Mouse (Mus musculus) E14TG2a.4 (cell line): ENCODE measurements around the gene Sf3b3.

Source experiments
- CTCF ChIP-seq: conservative IDR thresholded peaks from 2 replicates; pipeline ENCODE4 v1.5.1; 2014; ENCODE audit warnings: low read length
- NANOG ChIP-seq: IDR thresholded peaks from 2 replicates; pipeline ENCODE4 v1.6.1; 2014; ENCODE audit warnings: borderline replicate concordance, low read length, mixed read lengths
- POU5F1 ChIP-seq: IDR thresholded peaks from 2 replicates; pipeline ENCODE4 v1.6.1; 2014; ENCODE audit warnings: low read length, borderline replicate concordance

DNA sequence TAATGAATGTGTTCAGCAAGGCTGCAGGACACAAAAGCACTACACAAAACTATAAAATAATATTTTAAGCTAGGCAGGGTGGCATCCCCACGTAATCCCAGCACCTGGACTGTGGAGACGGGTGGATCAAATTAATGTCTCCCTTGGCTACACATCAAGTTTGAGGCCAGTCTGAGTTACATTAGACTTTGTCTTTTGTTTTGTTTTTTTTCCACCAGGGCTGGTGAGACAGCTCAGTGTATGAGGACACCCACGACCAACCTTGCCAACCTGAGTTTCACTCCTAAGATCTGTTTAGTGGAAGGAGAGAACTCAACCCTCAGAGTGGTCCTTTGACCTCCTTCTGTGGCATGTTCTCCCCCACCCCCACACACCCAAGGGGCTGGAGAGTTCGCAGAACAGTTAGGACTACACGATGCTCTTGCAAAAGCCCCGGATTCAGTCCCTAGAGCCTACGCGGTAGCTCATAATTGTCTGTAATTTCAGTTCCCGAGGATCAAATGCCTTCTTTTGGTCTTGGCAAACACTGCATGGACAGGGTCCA is 59.1 kb downstream of the Sf3b3 start:
- TF ChIP-seq CTCF (no peak), POU5F1 (no peak), NANOG (no peak)
